Mouse (Mus musculus) mature B cell (primary cell): ENCODE results near the gene Ebi3.

ENCODE experiments used
- in situ Hi-C: fragments of 300-500 bp; cut with MboI; formaldehyde crosslinking; loops from 2 replicates; pipeline ENCODE4 v1.14.3; 2019

Gene Ebi3

GRCm38 (mm10) chr17:55996007-55996406 lies 43.6 kb downstream of the Ebi3 start:
- in situ Hi-C loops: no loop called here

GRCm38 (mm10) chr17:55999794-56000499 lies 47.5 kb downstream of the Ebi3 start:
- in situ Hi-C loops: no loop called here

- in situ Hi-C loops: no loop called here
These were observed 50.6 kb downstream of the Ebi3 start for GRCm38 (mm10) chr17:56003000-56003399.

- in situ Hi-C loops: no loop called here
These were observed 53.1 kb downstream of the Ebi3 start, which contains the start of the genes Stap2 and Mpnd for GRCm38 (mm10) chr17:56005415-56006061. Gene Stap2 (minus strand): TSS chr17:56005584. Gene Mpnd (plus strand): TSS chr17:56005711.
